Mouse (Mus musculus) forebrain, embryonic 10.5 days (tissue): Measurements from ENCODE around the gene Gsn. TPM values are rescaled to one million over a fixed set of nuclear protein-coding genes. Genes with fewer than 3 reads are reported as not detected.

Experiments
- DNase-seq: peaks from one replicate; pipeline ENCODE4 v3.0.0-alpha.2; 2017; ENCODE audit warnings: low spot score; ENCODE audit errors: extremely low spot score
- H3K27ac ChIP-seq: fragments of 300-500 bp; sonication (generic); 2 replicates; pipeline ENCODE4 v1.5.1; 2016; ENCODE audit warnings: mild to moderate bottlenecking
- H3K27me3 ChIP-seq: fragments of 300-500 bp; sonication (generic); 2 replicates; pipeline ENCODE4 v1.6.1; 2016; ENCODE audit warnings: mild to moderate bottlenecking; ENCODE audit not compliant: poor library complexity, severe bottlenecking
- H3K36me3 ChIP-seq: fragments of 300-500 bp; sonication (generic); replicated peaks from 2 replicates; pipeline ENCODE4 v1.6.1; 2016; ENCODE audit warnings: mild to moderate bottlenecking, moderate library complexity
- H3K4me1 ChIP-seq: fragments of 300-500 bp; sonication (generic); 2 replicates; pipeline ENCODE4 v1.6.1; 2016
- H3K4me3 ChIP-seq: fragments of 300-500 bp; sonication (generic); 2 replicates; pipeline ENCODE4 v1.5.1; 2016; ENCODE audit warnings: mild to moderate bottlenecking, moderate library complexity
- H3K9me3 ChIP-seq: fragments of 300-500 bp; sonication (generic); 2 replicates; pipeline ENCODE4 v1.6.1; 2016; ENCODE audit warnings: mild to moderate bottlenecking, moderate library complexity
- WGBS: fragments of 180-500 bp; shearing (Covaris S2); methylation state at CpG from one replicate; pipeline ENCODE4 v1.1.7; 2016; 5-methylcytosine and 5-hydroxymethylcytosine counted together
- polyA plus RNA-seq: library from polyadenylated mRNA; unstranded; fragments of >200 nt; fragmentation: Nextera tagmentation; extraction: Ambion mirVana; gene quantifications from 2 replicates; pipeline ENCODE4 v1.2.1, GENCODE M21; 2016

The Gsn gene
- polyA plus RNA-seq, 1 experiment from 2014 or later = 15.5 TPM

GRCm38 (mm10) chr2:35322404-35323164 is 66.4 kb downstream of the Gsn start:
- H3K36me3 ChIP-seq = no peaks in the 10 kb centered on the region
- WGBS = 88% methylated on average over 10 of the region's 10 CpGs
- H3K4me3 ChIP-seq = no peak overlapping the region
- DNase-seq = no peak
- no peaks in the 10 kb centered on the region for H3K9me3 ChIP-seq
- H3K4me1 ChIP-seq = peaks cover 9% of the 10 kb centered on the region
- H3K27me3 ChIP-seq = no peaks in the 10 kb centered on the region; the same call in 1 of the 2 replicates
- no peak overlapping the region for H3K27ac ChIP-seq

DNA sequence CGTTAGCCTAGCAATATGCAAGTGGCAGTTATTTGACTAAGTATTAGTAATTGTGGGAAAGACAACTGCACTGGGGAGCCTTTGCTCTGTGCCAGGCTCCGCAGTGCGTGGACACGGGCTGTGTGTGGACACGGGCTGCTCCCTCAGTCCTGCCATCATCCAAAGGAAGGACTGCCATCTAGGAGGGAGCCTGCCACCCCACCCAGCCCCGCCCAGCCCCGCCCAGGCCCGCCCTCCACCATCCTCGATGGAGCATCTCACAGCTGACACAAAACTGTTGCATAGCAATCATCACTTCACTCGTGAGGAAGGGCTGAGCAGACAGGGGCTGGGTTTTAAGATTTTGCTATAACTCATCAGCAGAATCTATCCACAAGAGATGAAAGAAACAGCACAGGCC is 69.8 kb downstream of the Gsn start:
- Histone ChIP-seq H3K4me1 (peaks cover 15% of the 10 kb centered on the region), H3K36me3 (no peaks in the 10 kb centered on the region), H3K27me3 (no peaks in the 10 kb centered on the region; the same call in 1 of the 2 replicates), H3K4me3 (no peak overlapping the region), H3K9me3 (no peaks in the 10 kb centered on the region), H3K27ac (no peak overlapping the region)
- WGBS = 80% methylated on average over 10 of the region's 10 CpGs
- DNase-seq = no peak

DNA sequence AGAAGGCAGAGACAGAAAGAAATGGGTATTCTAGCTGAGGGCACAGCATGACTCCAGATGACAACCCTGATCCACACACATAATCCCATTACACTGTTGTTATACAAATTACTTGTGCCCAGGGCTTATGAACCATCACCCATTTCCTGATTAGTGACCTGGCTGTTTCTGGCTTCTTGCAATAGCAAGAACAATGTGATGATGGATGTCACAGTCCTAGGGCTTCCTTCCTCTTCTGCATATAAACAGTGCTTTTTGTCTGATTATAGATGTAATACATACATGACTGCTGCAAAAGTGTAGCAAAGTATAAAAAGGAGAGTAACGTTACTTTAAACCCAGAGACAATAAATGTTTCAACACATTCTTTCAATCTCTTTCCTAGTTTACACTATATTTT is 70.8 kb downstream of the Gsn start:
- no peaks in the 10 kb centered on the region for H3K9me3 ChIP-seq
- peaks cover 14% of the 10 kb centered on the region for H3K4me1 ChIP-seq
- no peaks in the 10 kb centered on the region; the same call in 1 of the 2 replicates for H3K27me3 ChIP-seq
- 65% methylated on average over 1 of the region's 1 CpGs for WGBS
- DNase-seq = no peak
- H3K27ac ChIP-seq = no peak overlapping the region
- no peaks in the 10 kb centered on the region for H3K36me3 ChIP-seq
- H3K4me3 ChIP-seq = no peak overlapping the region

GRCm38 (mm10) chr2:35327583-35327982 is 71.4 kb downstream of the Gsn start:
- WGBS = 65% methylated on average over 10 of the region's 10 CpGs
- Histone ChIP-seq H3K27me3 (no peaks in the 10 kb centered on the region; the same call in 1 of the 2 replicates), H3K4me3 (no peak overlapping the region), H3K9me3 (no peaks in the 10 kb centered on the region), H3K4me1 (peaks cover 11% of the 10 kb centered on the region; the same call in 1 of the 2 replicates), H3K36me3 (no peaks in the 10 kb centered on the region), H3K27ac (no peak overlapping the region)
- DNase-seq = no peak

DNA sequence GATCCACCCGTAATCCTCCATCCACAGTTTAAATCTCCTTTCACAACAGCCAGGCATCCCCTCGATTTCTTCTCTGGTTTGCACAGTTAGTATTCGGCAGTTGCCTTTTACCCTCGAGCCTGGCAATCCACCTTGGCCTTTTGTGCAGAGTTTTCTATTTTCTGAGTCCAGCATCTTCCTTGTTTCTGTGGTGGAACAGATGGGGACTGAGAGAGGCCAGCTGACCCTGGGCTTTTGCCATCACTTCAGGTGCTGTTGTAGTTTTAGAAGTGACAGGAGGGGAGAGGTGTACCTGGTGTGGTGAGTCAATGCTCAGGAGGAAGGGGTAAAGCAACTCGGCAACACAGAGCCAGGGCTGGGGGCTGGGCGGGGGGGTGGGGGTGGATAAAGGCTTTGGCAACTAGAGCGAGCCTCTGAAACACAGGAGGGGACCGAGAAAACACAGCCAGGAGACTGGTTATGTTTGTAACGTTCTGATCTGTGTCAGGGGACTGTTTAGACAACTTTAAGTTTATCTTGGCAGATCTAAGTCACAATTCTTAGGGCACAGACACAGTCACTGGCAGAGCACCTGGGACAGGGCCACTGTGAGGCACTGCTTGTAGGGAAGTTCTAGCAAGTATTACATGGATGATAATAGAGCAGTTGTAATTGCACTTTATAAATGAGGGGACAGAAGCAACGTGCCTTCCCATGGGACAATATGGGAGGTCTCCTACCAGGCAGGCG is 72.0 kb downstream of the Gsn start:
- 46% methylated on average over 11 of the region's 11 CpGs for WGBS
- Histone ChIP-seq H3K36me3 (no peaks in the 10 kb centered on the region), H3K27me3 (no peaks in the 10 kb centered on the region; the same call in 1 of the 2 replicates), H3K4me1 (peaks cover 11% of the 10 kb centered on the region; the same call in 1 of the 2 replicates), H3K27ac (no peak overlapping the region), H3K4me3 (no peak overlapping the region), H3K9me3 (no peaks in the 10 kb centered on the region)
- DNase-seq = no peak

GRCm38 (mm10) chr2:35329061-35329460 is 72.9 kb downstream of the Gsn start:
- H3K4me3 ChIP-seq = no peak overlapping the region
- WGBS = 83% methylated on average over 2 of the region's 2 CpGs
- DNase-seq = no peak
- H3K36me3 ChIP-seq = no peaks in the 10 kb centered on the region
- H3K27ac ChIP-seq = no peak overlapping the region
- H3K4me1 ChIP-seq = peaks cover 11% of the 10 kb centered on the region; the same call in 1 of the 2 replicates
- no peaks in the 10 kb centered on the region; the same call in 1 of the 2 replicates for H3K27me3 ChIP-seq
- no peaks in the 10 kb centered on the region for H3K9me3 ChIP-seq

DNA sequence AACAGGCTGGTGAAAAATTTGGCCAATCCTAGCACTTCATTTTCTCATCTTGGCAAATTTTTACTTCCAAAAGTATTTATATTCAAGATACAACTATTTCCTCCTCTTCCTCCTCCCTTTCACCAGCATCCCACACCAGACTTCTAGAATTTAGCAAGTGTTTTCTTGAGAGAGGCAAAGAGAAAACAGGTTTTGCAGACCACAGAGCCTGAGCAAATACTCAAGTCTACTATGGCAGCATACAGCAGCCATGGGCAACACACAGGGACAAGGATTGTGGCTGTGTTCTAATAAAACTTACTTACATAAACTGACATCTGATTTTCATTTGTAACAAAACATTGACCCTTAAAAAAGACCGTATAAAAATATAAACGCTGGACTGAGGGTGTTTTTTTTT is 75.0 kb downstream of the Gsn start:
- Histone ChIP-seq H3K4me3 (no peak overlapping the region), H3K27me3 (peaks cover 21% of the 10 kb centered on the region), H3K27ac (no peak overlapping the region), H3K9me3 (no peaks in the 10 kb centered on the region), H3K4me1 (peaks cover 23% of the 10 kb centered on the region), H3K36me3 (no peaks in the 10 kb centered on the region)
- DNase-seq = no peak
- 82% methylated on average over 2 of the region's 2 CpGs for WGBS

DNA sequence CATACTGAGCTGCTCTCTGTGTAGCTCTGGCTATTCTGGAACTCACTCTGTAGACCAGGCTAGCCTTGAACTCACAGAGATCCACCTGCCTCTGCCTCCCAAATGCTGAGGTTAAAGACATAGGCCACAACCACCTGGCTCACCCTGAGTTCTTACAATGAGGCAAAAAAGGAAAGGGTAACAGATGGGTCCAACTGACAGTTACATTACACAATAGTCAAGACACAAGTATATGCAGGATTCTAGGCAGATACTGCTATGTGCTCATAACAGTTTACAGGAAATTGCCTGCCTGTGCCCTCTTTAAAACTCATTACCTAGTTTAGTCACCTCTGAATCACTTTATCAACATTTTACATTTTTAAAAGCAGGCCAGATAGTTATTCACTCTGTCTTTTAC is 77.5 kb downstream of the Gsn start:
- Histone ChIP-seq H3K9me3 (no peaks in the 10 kb centered on the region), H3K27me3 (peaks cover 22% of the 10 kb centered on the region), H3K4me1 (peaks cover 25% of the 10 kb centered on the region), H3K4me3 (no peak overlapping the region), H3K27ac (no peak overlapping the region), H3K36me3 (no peaks in the 10 kb centered on the region)
- DNase-seq = no peak

DNA sequence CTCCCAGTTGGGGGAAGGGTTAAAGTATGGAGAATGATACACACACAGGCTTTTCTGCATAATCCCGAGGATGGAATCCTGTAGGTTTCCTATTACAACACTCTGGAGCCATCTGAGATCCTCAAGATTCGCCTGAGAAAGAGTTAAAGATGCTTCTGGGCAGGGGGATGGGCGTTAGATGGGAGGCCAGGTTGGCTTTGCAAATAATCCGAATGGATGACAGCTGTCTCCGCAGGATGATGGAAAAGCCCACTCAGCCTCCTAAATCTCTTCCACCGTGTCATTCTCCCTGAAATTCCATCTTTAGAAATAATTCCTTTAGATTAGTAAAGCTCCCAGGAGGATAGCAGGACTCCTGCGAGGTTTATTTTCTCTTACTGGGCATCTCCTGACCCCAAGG is 79.4 kb downstream of the Gsn start:
- 6% methylated on average over 7 of the region's 7 CpGs for WGBS
- H3K27ac ChIP-seq = no peak overlapping the region
- no peak for DNase-seq

GRCm38 (mm10) chr2:35336388-35337280 is 80.5 kb downstream of the Gsn start, which contains the start of gene Stom:
Gene Stom (minus strand): TSS chr2:35336976.
- peak within 1 kb of the TSS; percentile 86 for H3K27ac ChIP-seq
- DNase-seq = peak; percentile 99
- peak within 1 kb of the TSS; percentile 82 for H3K4me3 ChIP-seq
- H3K4me1 ChIP-seq = peaks cover 25% of the 10 kb centered on the region
- no peaks in the 10 kb centered on the region for H3K9me3 ChIP-seq
- no peaks in the 10 kb centered on the region for H3K36me3 ChIP-seq
- peaks cover 22% of the 10 kb centered on the region for H3K27me3 ChIP-seq
- WGBS = under 1% methylated on average over 45 of the region's 45 CpGs

More for the DNA sequence above, 79.4 kb downstream of the Gsn start:
- no peaks in the 10 kb centered on the region for H3K36me3 ChIP-seq
- H3K4me1 ChIP-seq = peaks cover 25% of the 10 kb centered on the region
- no peaks in the 10 kb centered on the region for H3K9me3 ChIP-seq
- peaks cover 22% of the 10 kb centered on the region for H3K27me3 ChIP-seq
- peak overlapping the region; percentile 82 for H3K4me3 ChIP-seq

DNA sequence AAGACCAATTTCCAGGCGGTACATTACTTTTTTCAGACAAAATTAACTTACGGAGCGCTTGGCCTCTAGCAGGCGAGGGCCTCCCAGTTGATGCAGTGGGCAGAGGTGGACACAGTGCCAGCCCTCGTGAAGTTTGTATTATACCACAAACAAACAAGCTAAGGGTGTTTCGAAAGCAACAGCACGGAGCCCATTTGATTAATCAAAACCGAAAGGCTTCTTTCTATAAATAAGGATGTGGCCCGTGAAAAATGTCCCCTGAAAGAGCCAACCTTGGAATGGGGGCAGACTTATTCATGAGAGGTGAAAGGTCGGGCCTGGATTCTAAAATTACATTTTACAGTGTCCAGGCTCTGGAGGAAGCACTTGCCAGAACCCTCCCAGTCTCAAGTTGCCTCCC is 81.2 kb downstream of the Gsn start:
- Histone ChIP-seq H3K4me1 (peaks cover 25% of the 10 kb centered on the region), H3K4me3 (peak overlapping the region; percentile 82), H3K27ac (peak overlapping the region; percentile 86), H3K27me3 (peaks cover 22% of the 10 kb centered on the region), H3K36me3 (no peaks in the 10 kb centered on the region), H3K9me3 (no peaks in the 10 kb centered on the region)
- DNase-seq = no peak
- 52% methylated on average over 10 of the region's 10 CpGs for WGBS

GRCm38 (mm10) chr2:35338036-35338435 is 81.9 kb downstream of the Gsn start:
- H3K27me3 ChIP-seq = peaks cover 22% of the 10 kb centered on the region
- no peaks in the 10 kb centered on the region for H3K9me3 ChIP-seq
- H3K27ac ChIP-seq = no peak overlapping the region
- H3K36me3 ChIP-seq = no peaks in the 10 kb centered on the region
- no peak overlapping the region for H3K4me3 ChIP-seq
- DNase-seq = no peak
- peaks cover 25% of the 10 kb centered on the region for H3K4me1 ChIP-seq
- 77% methylated on average over 1 of the region's 1 CpGs for WGBS
